Mouse (Mus musculus) MEL (cell line): ENCODE results near the gene Fgfr2.

Source experiments
- CHD1 ChIP-seq: IDR thresholded peaks from 2 replicates; pipeline ENCODE4 v1.6.1; 2012; ENCODE audit warnings: low read depth, mild to moderate bottlenecking, inconsistent platforms, low read length, improper control_type of control experiment
- CTCF ChIP-seq, 3 experiments: IDR thresholded peaks in 2 of 3; conservative IDR thresholded peaks in 1 of 3; 2 replicates each; pipeline ENCODE4 v1.5.1; 2011 to 2012; ENCODE audit warnings: low read length in 3 of 3, low read depth in 2 of 3, mild to moderate bottlenecking in 2 of 3, improper control_type of control experiment in 1 of 3, inconsistent platforms in 1 of 3, mixed read lengths in 1 of 3, moderate library complexity in 1 of 3; ENCODE audit not compliant: control insufficient read depth in 1 of 3, insufficient read depth in 1 of 3, poor library complexity in 1 of 3, severe bottlenecking in 1 of 3
- POLR2A ChIP-seq, 2 experiments: IDR thresholded peaks; 2 replicates each; pipeline ENCODE4 v1.6.1; 2011 to 2012; ENCODE audit warnings: low read length in 2 of 2, mild to moderate bottlenecking in 2 of 2, control low read depth in 1 of 2, improper control_type of control experiment in 1 of 2, low read depth in 1 of 2, moderate library complexity in 1 of 2; ENCODE audit not compliant: control insufficient read depth in 1 of 2, insufficient read depth in 1 of 2, poor library complexity in 1 of 2
- SIN3A ChIP-seq: IDR thresholded peaks from 2 replicates; pipeline ENCODE4 v1.6.1; 2012; ENCODE audit warnings: low read length, improper control_type of control experiment, inconsistent platforms
- USF2 ChIP-seq, 2 experiments: IDR thresholded peaks; 2 replicates each; pipeline ENCODE4 v1.6.1; 2011 to 2012; ENCODE audit warnings: improper control_type of control experiment in 2 of 2, low read length in 2 of 2, borderline replicate concordance in 1 of 2, inconsistent platforms in 1 of 2, low read depth in 1 of 2, mild to moderate bottlenecking in 1 of 2; ENCODE audit not compliant: insufficient read depth in 1 of 2
- ZKSCAN1 ChIP-seq: IDR thresholded peaks from 2 replicates; pipeline ENCODE4 v1.6.1; 2012; ENCODE audit warnings: low read depth, mild to moderate bottlenecking, inconsistent platforms, low read length, improper control_type of control experiment, moderate library complexity

- TF ChIP-seq USF2 (IDR thresholded peaks at IDR 0.05; ENCODE audit: borderline replicate concordance in 1 of 2, insufficient read depth in 1 of 2, low read depth in 1 of 2, low read length in 2 of 2) (no peak), CTCF (IDR thresholded peaks at IDR 0.05 in 2 of 3, conservative IDR thresholded peaks at IDR 0.05 in 1 of 3; ENCODE audit: control insufficient read depth in 1 of 3, insufficient read depth in 1 of 3, low read depth in 2 of 3, low read length in 3 of 3, poor library complexity in 1 of 3, severe bottlenecking in 1 of 3) (no peak), CHD1 (no peak), ZKSCAN1 (no peak), POLR2A (IDR thresholded peaks at IDR 0.05; ENCODE audit: control insufficient read depth in 1 of 2, insufficient read depth in 1 of 2, low read depth in 1 of 2, low read length in 2 of 2, poor library complexity in 1 of 2) (no peak), SIN3A (no peak)
These were observed 421.1 kb downstream of the Fgfr2 start for GRCm38 (mm10) chr7:132702024-132702423.
